Mouse (Mus musculus) splenic B cell, adult 2 months (primary cell): ENCODE results near the gene Ccr1.
"Not testable (repeated sequence)": the region's sequence is repeated elsewhere in the genome, so short reads cannot be mapped to it uniquely, and the experiment has no call there.

ENCODE experiments used
- DNase-seq: peaks from one replicate; pipeline ENCODE4 v3.0.0-alpha.2; 2011; ENCODE audit warnings: low read depth, low spot score
- H3K27me3 ChIP-seq: 2 replicates; pipeline ENCODE4 v1.6.1; 2012; ENCODE audit warnings: mild to moderate bottlenecking, low read length, moderate library complexity, mixed read lengths; ENCODE audit not compliant: control insufficient read depth, poor library complexity, insufficient read depth, severe bottlenecking
- H3K36me3 ChIP-seq: 2 replicates; pipeline ENCODE4 v1.6.1; 2012; ENCODE audit warnings: mild to moderate bottlenecking, low read length, moderate library complexity, mixed read lengths; ENCODE audit not compliant: control insufficient read depth, poor library complexity, insufficient read depth, severe bottlenecking

Gene Ccr1

GRCm38 (mm10) chr9:123968290-123968912 lies at the start of gene Ccr1:
Gene Ccr1 (minus strand): TSS chr9:123968692.
- DNase-seq = peak; percentile 55
- no peaks in the 10 kb centered on the region for H3K27me3 ChIP-seq
- no peaks in the 10 kb centered on the region for H3K36me3 ChIP-seq

- DNase-seq = no peak
- Histone ChIP-seq H3K27me3 (no peaks in the 10 kb centered on the region; the same call in none of the 2 replicates), H3K36me3 (no peaks in the 10 kb centered on the region)
Measured at GRCm38 (mm10) chr9:124016048-124016447, 47.6 kb upstream of the Ccr1 start.

- H3K36me3 ChIP-seq = no peaks in the 10 kb centered on the region
- H3K27me3 ChIP-seq = no peaks in the 10 kb centered on the region; the same call in none of the 2 replicates
- no peak for DNase-seq
Measured at GRCm38 (mm10) chr9:124014985-124015652, 46.6 kb upstream of the Ccr1 start.

GRCm38 (mm10) chr9:124013270-124013669 lies 44.8 kb upstream of the Ccr1 start:
- no peaks in the 10 kb centered on the region; the same call in none of the 2 replicates for H3K27me3 ChIP-seq
- H3K36me3 ChIP-seq = no peaks in the 10 kb centered on the region
- DNase-seq = no peak

- DNase-seq = no peak
- Histone ChIP-seq H3K36me3 (no peaks in the 10 kb centered on the region), H3K27me3 (no peaks in the 10 kb centered on the region; the same call in 1 of the 2 replicates)
Measured at GRCm38 (mm10) chr9:124012691-124013090, 44.2 kb upstream of the Ccr1 start.

- DNase-seq = no peak
- H3K27me3 ChIP-seq = no peaks in the 10 kb centered on the region
- H3K36me3 ChIP-seq = no peaks in the 10 kb centered on the region
Measured at GRCm38 (mm10) chr9:123999784-124000183, 31.3 kb upstream of the Ccr1 start.

- DNase-seq = no peak
- Histone ChIP-seq H3K36me3 (no peaks in the 10 kb centered on the region), H3K27me3 (no peaks in the 10 kb centered on the region)
Measured at GRCm38 (mm10) chr9:123997719-123998118, 29.2 kb upstream of the Ccr1 start.

- Histone ChIP-seq H3K27me3 (no peaks in the 10 kb centered on the region), H3K36me3 (no peaks in the 10 kb centered on the region)
- DNase-seq = peak; percentile 65
Measured at GRCm38 (mm10) chr9:123991312-123991906, 22.9 kb upstream of the Ccr1 start.

- Histone ChIP-seq H3K36me3 (no peaks in the 10 kb centered on the region), H3K27me3 (no peaks in the 10 kb centered on the region)
- DNase-seq = peak; percentile 66
Measured at GRCm38 (mm10) chr9:123989671-123990070, 21.2 kb upstream of the Ccr1 start.

GRCm38 (mm10) chr9:123986217-123986616 lies 17.7 kb upstream of the Ccr1 start:
- peak; percentile 87 for DNase-seq
- Histone ChIP-seq H3K36me3 (no peaks in the 10 kb centered on the region), H3K27me3 (no peaks in the 10 kb centered on the region)

GRCm38 (mm10) chr9:123984943-123985342 lies 16.5 kb upstream of the Ccr1 start:
- Histone ChIP-seq H3K27me3 (no peaks in the 10 kb centered on the region), H3K36me3 (no peaks in the 10 kb centered on the region)
- peak; percentile 55 for DNase-seq

GRCm38 (mm10) chr9:123982720-123983119 lies 14.2 kb upstream of the Ccr1 start:
- Histone ChIP-seq H3K27me3 (no peaks in the 10 kb centered on the region), H3K36me3 (no peaks in the 10 kb centered on the region)
- no peak for DNase-seq

GRCm38 (mm10) chr9:123981909-123982308 lies 13.4 kb upstream of the Ccr1 start:
- Histone ChIP-seq H3K36me3 (no peaks in the 10 kb centered on the region), H3K27me3 (no peaks in the 10 kb centered on the region)
- no peak for DNase-seq

- not testable (repeated sequence) for H3K27me3 ChIP-seq, DNase-seq, H3K36me3 ChIP-seq
Measured at GRCm38 (mm10) chr9:123980858-123981475, 12.5 kb upstream of the Ccr1 start.

- Histone ChIP-seq H3K27me3 (no peaks in the 10 kb centered on the region; the same call in 1 of the 2 replicates), H3K36me3 (no peaks in the 10 kb centered on the region)
- no peak for DNase-seq
Measured at GRCm38 (mm10) chr9:123978308-123978707, 9.8 kb upstream of the Ccr1 start, which contains the start of gene Ccr1l1. Gene Ccr1l1 (minus strand): TSS chr9:123978408.
